Mouse (Mus musculus) midbrain, embryonic 14.5 days (tissue): Measurements from ENCODE around the gene Chit1. TPM values are rescaled to one million over a fixed set of nuclear protein-coding genes. Genes with fewer than 3 reads are reported as not detected.

Experiments
- ATAC-seq: fragments of 200-750 bp; cut with Nextera tagmentation; 2 replicates; pipeline ENCODE4 v1.8.0; 2017; ENCODE audit warnings: moderate number of reproducible peaks, moderate library complexity; ENCODE audit not compliant: low FRiP score, low TSS enrichment
- DNase-seq: peaks from one replicate; pipeline ENCODE4 v3.0.0-alpha.2; 2015
- H3K27ac ChIP-seq: fragments of 300-500 bp; sonication (generic); replicated peaks from 2 replicates; pipeline ENCODE4 v1.5.1; 2014; ENCODE audit warnings: mild to moderate bottlenecking, low read depth, low read length, moderate library complexity
- H3K27me3 ChIP-seq: fragments of 300-500 bp; sonication (generic); 2 replicates; pipeline ENCODE4 v1.6.1; 2014; ENCODE audit warnings: low read length, control low read depth, mixed read lengths; ENCODE audit not compliant: control insufficient read depth, insufficient read depth
- H3K36me3 ChIP-seq: fragments of 300-500 bp; sonication (generic); 2 replicates; pipeline ENCODE4 v1.6.1; 2014; ENCODE audit warnings: low read length, control low read depth; ENCODE audit not compliant: control insufficient read depth, insufficient read depth
- H3K4me1 ChIP-seq: fragments of 300-500 bp; sonication (generic); 2 replicates; pipeline ENCODE4 v1.6.1; 2014; ENCODE audit warnings: mild to moderate bottlenecking, antibody characterized with exemption, low read length, control low read depth; ENCODE audit not compliant: control insufficient read depth, insufficient read depth
- H3K4me2 ChIP-seq: fragments of 300-500 bp; sonication (generic); 2 replicates; pipeline ENCODE4 v1.6.1; 2014; ENCODE audit warnings: mild to moderate bottlenecking, low read length, moderate library complexity
- H3K4me3 ChIP-seq: fragments of 300-500 bp; sonication (generic); replicated peaks from 2 replicates; pipeline ENCODE4 v1.5.1; 2014; ENCODE audit warnings: low read depth, low read length
- H3K9ac ChIP-seq: fragments of 300-500 bp; sonication (generic); replicated peaks from 2 replicates; pipeline ENCODE4 v1.6.1; 2014; ENCODE audit warnings: mild to moderate bottlenecking, low read length, moderate library complexity
- H3K9me3 ChIP-seq: fragments of 300-500 bp; sonication (generic); 2 replicates; pipeline ENCODE4 v1.6.1; 2016; ENCODE audit warnings: low read length, control low read depth, mixed read lengths; ENCODE audit not compliant: control insufficient read depth
- WGBS: fragments of 180-500 bp; shearing (Covaris S2); extraction: QIAGEN DNeasy Blood & Tissue Kit; methylation state at CpG from one replicate; pipeline ENCODE4 v1.1.7; 2014; 5-methylcytosine and 5-hydroxymethylcytosine counted together
- polyA plus RNA-seq: library from polyadenylated mRNA; unstranded; fragments of >200 nt; fragmentation: Nextera tagmentation; extraction: Ambion mirVana; gene quantifications from 2 replicates; pipeline ENCODE4 v1.2.1, GENCODE M21; 2014

The Chit1 gene
- polyA plus RNA-seq, 1 experiment from 2014 or later: not detected

DNA sequence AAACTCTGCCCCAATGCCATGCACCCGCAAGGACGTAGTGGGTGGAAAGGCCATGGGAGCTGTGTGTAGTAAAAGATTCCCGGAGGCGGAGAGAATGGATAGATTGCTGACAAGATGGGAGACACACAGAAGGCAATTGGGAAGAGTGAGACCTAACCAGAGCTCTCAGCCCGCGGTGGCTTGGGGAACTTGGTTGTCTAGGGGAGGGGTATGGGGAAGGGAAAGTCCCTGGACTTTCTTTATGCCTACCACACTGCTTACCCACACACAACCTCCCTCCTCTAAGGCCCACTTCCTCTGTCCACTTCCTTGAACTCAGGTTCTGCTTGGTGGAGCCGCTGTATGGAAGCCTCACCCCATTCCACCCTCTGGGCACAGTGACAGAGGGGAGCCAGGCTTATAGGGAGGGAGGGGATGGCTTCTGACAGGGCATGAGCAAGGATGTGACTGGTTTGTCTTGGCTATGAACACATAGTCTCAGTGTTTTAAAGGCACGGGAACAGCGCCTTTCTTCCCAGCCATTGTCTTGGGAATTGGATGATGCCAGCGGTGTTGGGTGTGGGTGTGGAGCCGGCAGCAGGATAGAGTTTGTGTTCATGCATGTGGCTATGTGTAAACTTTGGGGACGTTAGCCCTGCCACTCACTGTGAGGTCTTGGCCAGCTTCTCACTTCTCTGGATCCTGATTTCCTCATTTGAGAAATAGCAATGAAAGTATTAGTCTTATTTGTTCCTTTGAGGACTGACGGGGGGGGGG is 17.1 kb upstream of the Chit1 start:
- Histone ChIP-seq H3K4me3 (peak overlapping the region; percentile 45; the same call in 1 of the 2 replicates), H3K9me3 (no peaks in the 10 kb centered on the region; the same call in 1 of the 2 replicates), H3K4me1 (peaks cover 55% of the 10 kb centered on the region), H3K27me3 (no peaks in the 10 kb centered on the region), H3K9ac (peak overlapping the region; percentile 59; the same call in 1 of the 2 replicates), H3K27ac (peak overlapping the region; percentile 80), H3K36me3 (no peaks in the 10 kb centered on the region), H3K4me2 (peak overlapping the region; percentile 76)
- no peak for DNase-seq
- no peak for ATAC-seq
- 60% methylated on average over 13 of the region's 13 CpGs for WGBS

DNA sequence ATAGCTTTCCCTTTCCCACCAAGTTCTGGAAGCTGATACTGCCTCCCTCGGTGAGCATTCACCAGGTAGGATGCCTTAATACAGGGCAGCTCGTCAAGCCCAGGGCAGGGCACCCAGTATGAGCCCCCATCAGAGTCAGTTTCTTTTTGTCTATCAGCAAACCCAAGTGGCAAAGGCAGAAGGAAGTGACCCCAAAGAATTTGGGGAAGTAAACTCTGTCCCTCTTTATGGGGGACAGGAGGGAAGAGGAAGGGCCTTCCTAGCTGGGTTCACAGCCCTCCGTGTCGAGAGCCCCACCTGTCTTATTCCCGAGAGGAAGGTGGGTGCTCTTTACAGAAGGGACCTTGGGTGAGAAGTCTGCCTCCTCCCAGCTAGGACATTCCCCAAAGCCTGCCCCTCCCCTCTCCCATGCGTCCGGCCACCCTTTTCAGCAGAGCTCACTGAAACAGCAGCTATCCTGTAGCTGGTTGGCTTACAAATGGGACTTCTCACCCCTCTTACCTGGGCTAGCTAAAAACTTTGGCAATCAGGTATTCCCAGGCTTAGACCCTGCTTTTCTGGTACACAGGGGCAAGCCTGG is 15.9 kb upstream of the Chit1 start:
- WGBS: 65% methylated on average over 7 of the region's 7 CpGs
- Histone ChIP-seq H3K27me3 (no peaks in the 10 kb centered on the region), H3K4me2 (no peak overlapping the region), H3K36me3 (no peaks in the 10 kb centered on the region), H3K9ac (no peak overlapping the region), H3K4me1 (peaks cover 63% of the 10 kb centered on the region), H3K27ac (peak overlapping the region; percentile 83), H3K4me3 (no peak overlapping the region), H3K9me3 (no peaks in the 10 kb centered on the region; the same call in 1 of the 2 replicates)
- DNase-seq (no peak), ATAC-seq (no peak)

DNA sequence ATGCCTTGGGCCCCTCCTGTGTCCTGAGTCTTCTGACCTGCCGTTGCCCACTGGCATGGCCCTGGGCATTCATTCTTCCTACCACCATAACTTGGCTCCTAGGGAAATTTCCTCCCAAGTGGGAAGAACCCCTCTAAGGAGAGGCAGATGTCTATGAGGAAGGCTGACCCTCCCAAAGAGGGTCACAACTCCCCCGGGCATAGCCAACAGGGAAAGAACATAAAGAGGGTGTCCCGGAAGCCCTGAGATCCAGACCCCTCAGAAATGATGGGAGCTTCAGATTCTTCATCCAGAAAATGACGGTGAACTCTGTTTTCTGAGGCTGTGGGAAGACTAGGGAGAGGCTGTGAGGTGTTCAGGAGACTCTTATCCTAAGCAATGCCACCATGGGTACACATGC is 15.3 kb upstream of the Chit1 start:
- Histone ChIP-seq H3K27ac (peak overlapping the region; percentile 83), H3K27me3 (no peaks in the 10 kb centered on the region), H3K9me3 (no peaks in the 10 kb centered on the region; the same call in 1 of the 2 replicates), H3K36me3 (no peaks in the 10 kb centered on the region), H3K4me3 (no peak overlapping the region), H3K9ac (no peak overlapping the region), H3K4me2 (no peak overlapping the region), H3K4me1 (peaks cover 63% of the 10 kb centered on the region)
- DNase-seq (no peak), ATAC-seq (no peak)
- WGBS: 72% methylated on average over 4 of the region's 4 CpGs

DNA sequence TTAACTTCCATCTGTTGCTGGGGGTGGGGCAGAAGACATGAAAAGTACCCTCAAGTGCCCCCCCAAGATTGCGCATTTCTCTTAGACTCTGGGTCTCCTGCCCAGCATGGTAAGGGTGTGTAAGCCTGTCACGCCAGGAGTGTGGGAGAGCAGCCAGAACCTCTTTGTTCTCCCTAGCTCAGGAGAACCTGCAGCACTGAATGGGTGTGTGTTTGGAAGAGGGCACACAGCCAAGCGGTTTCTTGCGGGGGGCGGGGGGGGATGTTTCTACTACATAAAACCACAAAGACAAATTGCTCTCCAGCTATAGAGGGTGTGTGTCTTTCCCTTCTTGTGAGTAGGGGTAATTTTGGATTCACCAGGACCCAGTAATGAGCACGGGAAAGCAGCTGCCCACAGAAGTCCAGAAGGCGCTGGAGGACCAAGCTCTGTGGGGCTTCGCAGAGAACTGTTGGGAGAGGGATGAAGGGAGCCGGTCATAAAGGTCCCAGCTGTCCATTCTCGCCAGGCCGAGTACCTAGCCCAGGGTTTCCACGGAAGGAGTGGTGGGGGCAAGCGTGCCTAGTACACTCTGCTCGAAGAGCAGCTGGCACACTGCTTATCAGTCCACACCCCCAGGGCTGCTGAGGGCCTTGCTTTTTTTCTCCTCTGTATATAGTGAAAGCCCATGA is 14.6 kb upstream of the Chit1 start:
- ATAC-seq (peak; percentile 71), DNase-seq (peak; percentile 79)
- Histone ChIP-seq H3K9me3 (no peaks in the 10 kb centered on the region; the same call in 1 of the 2 replicates), H3K4me2 (no peak overlapping the region), H3K36me3 (no peaks in the 10 kb centered on the region), H3K4me3 (no peak overlapping the region), H3K27ac (peak overlapping the region; percentile 83), H3K27me3 (no peaks in the 10 kb centered on the region), H3K4me1 (peaks cover 63% of the 10 kb centered on the region), H3K9ac (no peak overlapping the region)
- 16% methylated on average over 14 of the region's 14 CpGs for WGBS

DNA sequence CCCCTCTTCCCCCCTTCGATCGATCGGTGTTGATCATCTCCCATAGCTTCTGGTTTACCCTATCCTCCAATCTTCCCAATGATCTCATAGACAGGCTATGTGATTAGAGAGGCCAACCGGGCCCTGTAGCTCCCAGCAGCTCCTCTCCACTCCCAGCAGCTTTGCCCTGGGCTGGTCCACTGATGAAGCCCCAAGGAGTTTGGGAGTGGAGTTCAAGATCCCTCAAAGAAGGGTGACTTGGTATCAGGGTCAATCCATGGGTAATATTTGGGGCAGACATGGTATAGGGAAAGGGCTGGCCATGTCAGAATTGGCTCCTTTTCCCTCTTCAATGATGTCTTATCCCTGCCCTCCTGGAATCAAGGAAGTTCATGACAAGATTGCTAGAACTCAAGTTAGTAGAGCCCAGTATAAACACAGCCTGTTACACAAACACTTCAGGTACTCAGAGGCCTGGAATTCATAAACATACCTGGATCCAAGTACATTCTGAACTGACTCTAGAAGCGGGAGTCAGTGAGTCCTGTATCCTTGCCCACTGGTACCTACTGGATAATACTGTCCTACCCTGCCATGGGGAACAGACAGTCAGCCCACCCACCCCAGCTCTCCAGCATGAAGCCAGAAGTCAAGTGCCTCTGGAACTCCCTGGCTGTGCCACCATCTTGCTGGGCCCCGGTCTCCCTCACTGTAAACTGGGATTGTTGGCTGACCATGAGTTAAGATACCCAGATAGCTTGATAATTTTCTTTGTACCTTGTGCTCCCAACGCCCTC is 13.8 kb upstream of the Chit1 start:
- Histone ChIP-seq H3K4me3 (no peak overlapping the region), H3K4me1 (peaks cover 63% of the 10 kb centered on the region), H3K27ac (peak overlapping the region; percentile 83), H3K27me3 (no peaks in the 10 kb centered on the region), H3K4me2 (no peak overlapping the region), H3K9ac (no peak overlapping the region), H3K36me3 (no peaks in the 10 kb centered on the region), H3K9me3 (no peaks in the 10 kb centered on the region)
- 83% methylated on average over 7 of the region's 7 CpGs for WGBS
- no peak for ATAC-seq
- no peak for DNase-seq

DNA sequence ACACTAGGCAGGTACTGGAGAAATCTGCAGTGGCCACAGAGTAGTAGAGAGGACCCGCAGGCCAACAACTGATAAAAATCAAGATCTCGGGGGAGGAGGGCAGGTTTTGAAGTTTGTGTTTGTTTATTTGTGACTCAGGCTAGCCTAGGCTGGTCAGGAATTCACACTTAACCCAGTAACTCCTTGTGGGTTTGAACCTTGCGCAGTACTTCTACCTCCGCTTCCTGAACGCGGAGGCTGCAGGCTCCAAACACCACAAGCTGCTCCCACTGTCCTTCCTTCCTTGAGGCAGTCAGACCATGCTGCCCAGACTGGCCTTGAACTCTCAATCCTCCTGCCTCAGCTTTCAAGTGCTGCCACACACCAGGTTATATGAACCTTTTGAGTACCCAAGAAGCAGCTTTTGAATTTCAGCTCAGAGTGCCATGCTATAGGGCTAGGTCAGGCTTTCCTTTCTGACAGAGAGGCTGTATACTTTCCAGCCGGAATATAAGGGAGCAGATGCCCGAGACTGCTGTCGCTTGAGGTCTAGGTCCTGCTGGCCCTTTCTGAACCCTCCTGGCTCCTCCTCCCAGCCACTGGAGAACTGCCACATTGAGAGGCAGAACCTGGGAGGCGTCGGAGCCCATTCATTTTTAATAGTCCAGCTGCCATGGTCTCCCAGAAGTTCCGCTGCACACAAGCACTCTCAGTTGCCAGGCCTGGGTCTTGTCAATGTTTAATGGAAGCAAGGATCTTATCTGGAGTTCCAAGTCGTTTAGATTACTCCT is 12.9 kb upstream of the Chit1 start:
- ATAC-seq: no peak
- no peaks in the 10 kb centered on the region for H3K9me3 ChIP-seq
- H3K9ac ChIP-seq: no peak overlapping the region
- DNase-seq: no peak
- H3K27me3 ChIP-seq: no peaks in the 10 kb centered on the region
- 70% methylated on average over 13 of the region's 13 CpGs for WGBS
- no peaks in the 10 kb centered on the region for H3K36me3 ChIP-seq
- H3K27ac ChIP-seq: peak overlapping the region; percentile 66; the same call in 1 of the 2 replicates
- peaks cover 57% of the 10 kb centered on the region for H3K4me1 ChIP-seq
- H3K4me2 ChIP-seq: peak overlapping the region; percentile 76
- no peak overlapping the region for H3K4me3 ChIP-seq

DNA sequence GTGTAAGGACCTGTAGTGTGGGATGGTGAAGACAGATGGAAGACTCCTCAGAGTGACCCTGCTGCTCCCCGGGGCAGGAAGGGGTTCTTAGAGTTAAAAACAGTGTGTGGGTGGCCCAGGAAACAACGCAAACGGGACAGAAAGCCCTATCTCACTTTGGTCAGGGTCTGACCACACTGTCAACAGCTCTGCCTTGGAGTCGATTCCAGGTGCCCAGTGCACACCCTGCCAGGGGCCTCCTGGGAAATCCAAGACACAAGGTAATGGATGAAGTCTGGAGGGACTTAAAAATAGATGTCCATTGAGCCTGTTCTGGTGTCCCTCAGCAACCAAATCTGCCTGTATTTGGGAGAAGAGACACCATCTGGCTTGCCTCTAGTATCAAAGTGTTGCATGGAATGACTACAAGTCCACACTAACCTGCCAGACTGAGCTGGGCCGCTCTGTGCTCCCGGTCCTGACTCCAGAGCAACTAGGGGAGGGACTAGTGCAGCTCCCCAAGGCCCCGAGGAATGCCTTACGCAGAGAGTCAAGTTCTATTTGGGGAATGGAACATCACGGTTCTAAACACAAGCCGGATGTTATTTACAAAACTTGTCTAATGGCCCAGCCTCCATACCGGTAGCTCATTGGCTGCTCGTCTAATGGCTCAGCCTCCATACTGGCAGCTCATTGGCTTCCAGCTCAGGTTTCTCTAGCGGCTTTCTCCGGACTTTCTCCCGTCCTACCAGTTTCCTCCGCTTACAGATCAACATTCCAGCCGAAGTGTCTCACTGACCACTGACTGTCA is 12.1 kb upstream of the Chit1 start:
- peak; percentile 47; the same call in 1 of the 2 replicates for ATAC-seq
- Histone ChIP-seq H3K4me3 (peak overlapping the region; percentile 39), H3K27me3 (no peaks in the 10 kb centered on the region), H3K36me3 (no peaks in the 10 kb centered on the region), H3K27ac (peak overlapping the region; percentile 66), H3K4me2 (peak overlapping the region; percentile 76), H3K9me3 (no peaks in the 10 kb centered on the region), H3K9ac (peak overlapping the region; percentile 29; the same call in 1 of the 2 replicates), H3K4me1 (peaks cover 49% of the 10 kb centered on the region)
- peak; percentile 84 for DNase-seq
- 10% methylated on average over 17 of the region's 17 CpGs for WGBS
